Mouse (Mus musculus) G1E (cell line): ENCODE data around the gene Srsf12. TPM values are rescaled to one million over a fixed set of nuclear protein-coding genes. Genes with fewer than 3 reads are reported as not detected.

Experiments
- ATAC-seq: 2 replicates; pipeline ENCODE4 v1.8.0; 2016; ENCODE audit warnings: mild to moderate bottlenecking; ENCODE audit not compliant: insufficient number of reproducible peaks, poor library complexity, low FRiP score, severe bottlenecking; ENCODE audit errors: extremely low read depth
- DNase-seq: peaks from one replicate; pipeline ENCODE4 v3.0.0; 2012; ENCODE audit warnings: low spot score
- H3K27me3 ChIP-seq: 2 replicates; pipeline ENCODE4 v1.6.1; 2012; ENCODE audit warnings: mild to moderate bottlenecking, low read length, inconsistent platforms; ENCODE audit not compliant: insufficient read depth
- H3K36me3 ChIP-seq: replicated peaks from 2 replicates; pipeline ENCODE3; 2012; ENCODE audit warnings: mild to moderate bottlenecking, inconsistent platforms
- H3K4me1 ChIP-seq: 2 replicates; pipeline ENCODE4 v1.6.1; 2012; ENCODE audit warnings: low read depth, low read length, inconsistent platforms, mixed read lengths; ENCODE audit not compliant: insufficient read depth
- H3K4me3 ChIP-seq: 2 replicates; pipeline ENCODE4 v1.5.1; 2012; ENCODE audit warnings: low read depth, mild to moderate bottlenecking, inconsistent platforms, low read length, moderate library complexity, mixed read lengths
- H3K9me3 ChIP-seq: replicated peaks from 2 replicates; pipeline ENCODE4 v1.6.1; 2012; ENCODE audit warnings: inconsistent platforms
- CTCF ChIP-seq: IDR thresholded peaks from 2 replicates; pipeline ENCODE4 v1.5.1; 2012; ENCODE audit warnings: low read depth, low read length, inconsistent platforms, mixed read lengths
- GATA1 ChIP-seq: IDR thresholded peaks from 2 replicates; pipeline ENCODE4 v1.6.1; 2012; ENCODE audit warnings: borderline replicate concordance, low read length, inconsistent platforms, mixed read lengths
- GATA2 ChIP-seq: IDR thresholded peaks from 2 replicates; pipeline ENCODE4 v1.6.1; 2012; ENCODE audit warnings: low read depth, low read length, inconsistent platforms, borderline replicate concordance
- POLR2AphosphoS5 ChIP-seq: IDR thresholded peaks from 2 replicates; pipeline ENCODE4 v1.6.1; 2012; ENCODE audit warnings: low read depth, low read length, inconsistent platforms; ENCODE audit not compliant: insufficient replicate concordance
- TAL1 ChIP-seq: conservative IDR thresholded peaks from 2 replicates; pipeline ENCODE4 v1.6.1; 2012; ENCODE audit warnings: low read depth, low read length, inconsistent platforms, mixed read lengths
- polyA plus RNA-seq: library from polyadenylated mRNA; stranded (reverse); fragments of >175 nt; gene quantifications from 2 replicates; pipeline ENCODE4 v1.2.3, GENCODE M21; 2012
- total RNA-seq, 2 experiments: library from RNA; stranded (forward) in 1 of 2; stranded (reverse) in 1 of 2; fragments of 200-1000 nt in 1 of 2; fragments of >200 nt in 1 of 2; fragmentation: Nextera tagmentation in 1 of 2; gene quantifications; 2 replicates each; pipeline ENCODE4 v1.2.3; 2014 to 2017

The Srsf12 gene
- total and polyA plus RNA-seq, 3 experiments: 0.05 TPM; not detected in 2

- no peaks in the 10 kb centered on the region for H3K9me3 ChIP-seq
- no peaks in the 10 kb centered on the region for H3K36me3 ChIP-seq
- ATAC-seq: no peak
- peaks cover 5% of the 10 kb centered on the region for H3K4me1 ChIP-seq
- TF ChIP-seq CTCF (no peak), POLR2AphosphoS5 (no peak), TAL1 (no peak), GATA1 (no peak), GATA2 (no peak)
- DNase-seq: no peak
- H3K27me3 ChIP-seq: peaks cover 6% of the 10 kb centered on the region; the same call in 1 of the 2 replicates
- no peak overlapping the region for H3K4me3 ChIP-seq
These were observed 64.6 kb downstream of the Srsf12 start for GRCm38 (mm10) chr4:33273437-33273836.

- TF ChIP-seq POLR2AphosphoS5 (no peak), GATA2 (no peak), GATA1 (no peak), TAL1 (no peak), CTCF (no peak)
- no peaks in the 10 kb centered on the region for H3K36me3 ChIP-seq
- DNase-seq (no peak), ATAC-seq (no peak)
- H3K4me1 ChIP-seq: no peaks in the 10 kb centered on the region
- no peak overlapping the region for H3K4me3 ChIP-seq
- peaks cover 4% of the 10 kb centered on the region for H3K27me3 ChIP-seq
- no peaks in the 10 kb centered on the region for H3K9me3 ChIP-seq
These were observed 73.3 kb downstream of the Srsf12 start for GRCm38 (mm10) chr4:33281891-33282685.

Other genes starting within 250 kb of the Srsf12 start
- gene Rragd, start 226.0 kb upstream of the Srsf12 start, total RNA-seq (2014; fragmentation: Nextera tagmentation): 6.9 and 9.1 TPM in 2 replicates
- 38.4 and 44.3 TPM in 2 replicates for gene Rragd, start 226.0 kb upstream of the Srsf12 start, total RNA-seq (2017)
- 0.49 and 0.61 TPM in 2 replicates for gene Rragd, start 226.0 kb upstream of the Srsf12 start, polyA plus RNA-seq
- gene Ube2j1, start 177.6 kb upstream of the Srsf12 start, total RNA-seq (2014; fragmentation: Nextera tagmentation): 73.5 and 85.3 TPM in 2 replicates
- gene Ube2j1, start 177.6 kb upstream of the Srsf12 start, total RNA-seq (2017): 44.8 and 48.1 TPM in 2 replicates
- 31.8 and 32.3 TPM in 2 replicates for gene Ube2j1, start 177.6 kb upstream of the Srsf12 start, polyA plus RNA-seq
- 1.5 TPM in 1 of 2 replicates, not detected in the other for gene Gabrr2, start 146.0 kb upstream of the Srsf12 start, total RNA-seq (2014; fragmentation: Nextera tagmentation)
- 0.22 TPM in 1 of 2 replicates, not detected in the other for gene Gabrr2, start 146.0 kb upstream of the Srsf12 start, total RNA-seq (2017)
- gene Gabrr2, start 146.0 kb upstream of the Srsf12 start, polyA plus RNA-seq: not detected in 2 replicates
- gene Gabrr1, start 76.5 kb upstream of the Srsf12 start, total RNA-seq (2014; fragmentation: Nextera tagmentation): not detected in 2 replicates
- 0.05 TPM in 1 of 2 replicates, not detected in the other for gene Gabrr1, start 76.5 kb upstream of the Srsf12 start, total RNA-seq (2017)
- gene Gabrr1, start 76.5 kb upstream of the Srsf12 start, polyA plus RNA-seq: not detected in 2 replicates
- gene Pm20d2, start 19.3 kb upstream of the Srsf12 start, total RNA-seq (2014; fragmentation: Nextera tagmentation): not detected in 2 replicates
- not detected in 2 replicates for gene Pm20d2, start 19.3 kb upstream of the Srsf12 start, total RNA-seq (2017)
- not detected in 2 replicates for gene Pm20d2, start 19.3 kb upstream of the Srsf12 start, polyA plus RNA-seq
- 160 and 191 TPM in 2 replicates for gene Pnrc1, start 81.2 kb downstream of the Srsf12 start, total RNA-seq (2014; fragmentation: Nextera tagmentation)
- 77.3 and 97.7 TPM in 2 replicates for gene Pnrc1, start 81.2 kb downstream of the Srsf12 start, total RNA-seq (2017)
- gene Pnrc1, start 81.2 kb downstream of the Srsf12 start, polyA plus RNA-seq: 93.8 and 111 TPM in 2 replicates
- 33.1 and 35.7 TPM in 2 replicates for gene Rngtt, start 101.3 kb downstream of the Srsf12 start, total RNA-seq (2014; fragmentation: Nextera tagmentation)
- gene Rngtt, start 101.3 kb downstream of the Srsf12 start, total RNA-seq (2017): 35.7 and 46.2 TPM in 2 replicates
- gene Rngtt, start 101.3 kb downstream of the Srsf12 start, polyA plus RNA-seq: 4.4 and 5.6 TPM in 2 replicates